Mouse (Mus musculus) ovary, adult 10 weeks (tissue): ENCODE measurements around the gene Ptpn7. TPM values are rescaled to one million over a fixed set of nuclear protein-coding genes. Genes with fewer than 3 reads are reported as not detected.

Source experiments
- polyA plus RNA-seq: library from polyadenylated mRNA; stranded (reverse); fragments of 350-450 nt; fragmentation: Illumina TruSeq; extraction: RNeasy Lipid Tissue Mini Kit (QIAGEN cat#74804); gene quantifications from one replicate; pipeline ENCODE4 v1.2.3, GENCODE M21; 2014

Gene Ptpn7
- 0.14 TPM for polyA plus RNA-seq

DNA sequence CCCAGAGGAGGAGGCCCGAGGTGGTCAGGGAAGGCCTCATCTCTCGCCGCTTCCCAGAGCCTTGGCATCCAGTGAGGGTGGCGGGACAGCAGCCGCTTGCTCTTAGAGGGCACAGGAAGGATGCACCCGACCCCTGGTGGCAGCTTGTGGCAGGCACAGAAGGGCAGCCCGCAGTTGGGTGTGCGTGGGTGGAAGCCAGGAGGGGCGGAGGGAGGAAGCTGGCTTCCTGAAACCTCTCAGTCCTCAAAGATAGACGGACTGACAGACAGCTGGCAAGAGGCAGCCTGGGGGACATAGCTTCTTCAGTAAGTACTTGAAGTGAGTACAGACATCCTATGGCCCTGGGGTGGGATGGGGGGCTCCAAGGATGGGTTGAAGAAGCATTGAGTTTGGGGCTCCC lies at the start of gene Ptpn7:
Ptpn7 (plus strand) TSS at position 228 of the 400 bp plus-strand sequence.

GRCm38 (mm10) chr1:135105124-135105523 lies 27.4 kb upstream of the Ptpn7 start, which contains the start of gene Lgr6:
TSS of gene Lgr6 (minus strand) at chr1:135105276.

GRCm38 (mm10) chr1:135146077-135146945 lies 13.8 kb downstream of the Ptpn7 start, which contains the start of gene Arl8a:
TSS of gene Arl8a (plus strand) at chr1:135146824.

DNA sequence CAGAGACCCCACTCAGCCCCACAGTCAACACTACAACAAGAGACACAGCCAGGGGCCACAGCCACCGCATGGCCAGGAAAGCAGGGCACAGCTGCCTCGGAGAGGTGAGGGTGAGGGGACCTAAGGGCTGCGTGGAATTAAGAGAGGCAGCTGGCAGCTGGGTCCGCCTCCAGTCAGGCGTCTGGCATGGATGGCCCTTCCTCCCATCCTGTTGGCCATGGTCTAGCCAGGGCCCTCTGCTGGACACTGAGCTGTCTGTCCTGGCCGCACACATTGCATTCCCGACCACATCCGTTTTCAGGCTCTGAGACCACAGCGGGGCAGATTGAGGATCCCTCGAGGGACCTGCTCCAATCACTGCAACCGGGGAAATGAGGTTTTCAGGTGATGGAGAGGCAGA lies 34.9 kb downstream of the Ptpn7 start, which contains the start of gene Gpr37l1:
Gpr37l1 (minus strand) TSS at position 247 of the 400 bp plus-strand sequence.

Other genes starting within 250 kb of the Ptpn7 start
- 44.0 TPM for gene Ppp1r12b, start 176.8 kb upstream of the Ptpn7 start, polyA plus RNA-seq
- gene Ube2t, start 170.1 kb upstream of the Ptpn7 start, polyA plus RNA-seq: 21.1 TPM
- gene Lgr6, start 27.4 kb upstream of the Ptpn7 start, polyA plus RNA-seq: 25.0 TPM
- 18.4 TPM for gene Arl8a, start 14.1 kb downstream of the Ptpn7 start, polyA plus RNA-seq
- not detected for gene Gpr37l1, start 35.0 kb downstream of the Ptpn7 start, polyA plus RNA-seq
- gene Elf3, start 125.9 kb downstream of the Ptpn7 start, polyA plus RNA-seq: 0.71 TPM
- 14.5 TPM for gene Rnpep, start 151.4 kb downstream of the Ptpn7 start, polyA plus RNA-seq
- gene Timm17a, start 181.1 kb downstream of the Ptpn7 start, polyA plus RNA-seq: 20.6 TPM
- gene Lmod1, start 192.1 kb downstream of the Ptpn7 start, polyA plus RNA-seq: 7.6 TPM
- gene Shisa4, start 242.5 kb downstream of the Ptpn7 start, polyA plus RNA-seq: 0.46 TPM